Mouse (Mus musculus): ENCODE results near the gene Podxl. TPM values are rescaled to one million over a fixed set of nuclear protein-coding genes. Genes with fewer than 3 reads are reported as not detected.
A peak's percentile ranks its signal among the peaks of the same experiment; 100 is the strongest.

The Podxl gene
- polyA plus RNA-seq (2015; fragmentation: Nextera tagmentation; extraction: Ambion mirVana) = 13.4 and 14.1 TPM in 2 replicates

DNA sequence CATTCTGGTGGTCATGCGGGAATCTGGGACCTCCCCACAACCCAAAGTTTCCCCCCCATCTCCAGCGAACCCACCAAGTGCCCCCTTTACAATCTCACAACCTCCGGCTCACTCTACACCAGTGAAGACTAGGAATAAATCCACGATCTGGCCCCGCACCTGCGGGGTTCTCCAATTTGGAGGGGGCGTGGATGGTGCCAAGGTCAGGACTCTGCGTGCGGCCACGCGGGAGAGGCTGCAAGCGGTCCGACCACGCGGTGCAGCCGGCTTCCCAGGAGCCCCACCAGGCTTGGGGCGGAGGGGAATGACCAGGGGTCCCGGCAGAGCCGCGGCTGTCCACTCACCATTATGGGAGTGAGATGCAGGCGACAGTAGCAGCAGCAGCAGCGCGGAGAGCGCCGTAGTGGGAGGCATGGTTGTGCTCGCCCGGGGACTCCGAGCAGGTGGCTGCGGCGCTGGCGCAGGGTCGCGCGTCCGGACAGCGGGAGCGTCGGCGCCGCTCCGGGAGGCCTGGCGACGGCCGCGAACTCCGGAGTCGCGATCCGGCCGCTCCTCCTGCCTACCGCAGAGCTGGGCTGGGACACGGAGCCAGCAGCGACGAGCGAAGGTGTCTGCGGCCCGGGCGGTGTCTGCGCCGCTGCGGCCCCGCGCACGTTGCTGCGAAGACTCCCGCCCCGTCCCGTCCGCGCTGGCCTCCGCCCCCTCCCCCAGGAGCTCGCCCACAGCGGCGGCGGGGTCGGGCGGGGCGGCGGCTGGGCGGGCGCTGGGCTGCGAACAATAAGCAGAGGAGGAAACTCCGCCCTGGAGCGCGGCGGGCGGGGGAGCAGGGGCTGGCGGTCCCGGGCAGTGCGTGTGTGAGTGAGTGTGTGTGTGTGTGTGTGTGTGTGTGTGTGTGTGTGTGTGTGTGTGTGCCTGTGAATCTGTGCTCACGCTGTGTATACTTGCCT is at the start of gene Podxl:
TSS of gene Podxl (minus strand) at position 747 of the 947 bp plus-strand sequence.
- H3K27ac ChIP-seq = peak within 1 kb of the TSS; percentile 75
- peaks cover 59% of the 10 kb centered on the region for H3K4me1 ChIP-seq (replicated peaks)
- peak within 1 kb of the TSS; percentile 88 for H3K4me2 ChIP-seq
- 0 out of 2 replicates have a peak, but pooled peaks cover 7% of the 10 kb centered on the region for H3K27me3 ChIP-seq
- H3K9ac ChIP-seq = peak within 1 kb of the TSS; percentile 91
- ATAC-seq (ENCODE audit: low FRiP score) = peak; percentile 84
- WGBS = under 1% methylated on average over 76 of the region's 91 CpGs
- peak within 1 kb of the TSS; percentile 80 for H3K4me3 ChIP-seq
- no peaks in the 10 kb centered on the region for H3K36me3 ChIP-seq
- H3K9me3 ChIP-seq = no peaks in the 10 kb centered on the region

GRCm38 (mm10) chr6:31612560-31613270 is 48.9 kb upstream of the Podxl start:
- H3K4me3 ChIP-seq = no peak overlapping the region
- ATAC-seq (ENCODE audit: low FRiP score) = no peak
- no peak overlapping the region for H3K4me2 ChIP-seq
- H3K27me3 ChIP-seq = no peaks in the 10 kb centered on the region
- H3K4me1 ChIP-seq (replicated peaks) = no peaks in the 10 kb centered on the region
- WGBS = 84% methylated on average over 17 of the region's 17 CpGs
- no peaks in the 10 kb centered on the region for H3K36me3 ChIP-seq
- H3K9me3 ChIP-seq = no peaks in the 10 kb centered on the region
- H3K27ac ChIP-seq = no peak overlapping the region
- H3K9ac ChIP-seq = no peak overlapping the region

DNA sequence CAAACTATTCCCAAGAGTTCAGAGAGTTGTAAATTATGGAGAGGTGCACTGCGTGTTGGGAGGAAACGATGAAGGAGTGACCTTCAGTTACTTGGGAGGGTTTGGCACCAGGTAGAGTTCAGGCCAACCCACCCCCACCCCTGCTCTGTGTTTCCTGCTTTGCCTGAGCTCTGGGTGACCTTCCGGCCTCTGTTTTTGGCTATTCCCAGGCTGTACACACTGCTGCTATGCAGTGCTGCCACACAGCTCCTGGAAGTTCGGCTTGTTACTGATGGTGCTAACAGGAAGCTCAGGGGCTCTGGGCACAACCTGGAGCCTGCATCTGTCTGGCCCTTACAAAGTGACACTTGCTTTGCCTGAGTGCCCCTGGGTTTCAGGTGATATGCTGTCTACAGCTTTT is 42.6 kb upstream of the Podxl start:
- WGBS = 89% methylated on average over 4 of the region's 4 CpGs
- H3K4me2 ChIP-seq = no peak overlapping the region
- no peaks in the 10 kb centered on the region for H3K36me3 ChIP-seq
- no peak overlapping the region for H3K9ac ChIP-seq
- H3K4me3 ChIP-seq = no peak overlapping the region
- no peaks in the 10 kb centered on the region for H3K27me3 ChIP-seq
- ATAC-seq (ENCODE audit: low FRiP score) = no peak
- H3K27ac ChIP-seq = no peak overlapping the region
- no peaks in the 10 kb centered on the region for H3K9me3 ChIP-seq
- H3K4me1 ChIP-seq (replicated peaks) = peaks cover 6% of the 10 kb centered on the region

GRCm38 (mm10) chr6:31604629-31605265 is 41.0 kb upstream of the Podxl start:
- Histone ChIP-seq H3K9ac (no peak overlapping the region), H3K27ac (no peak overlapping the region), H3K36me3 (no peaks in the 10 kb centered on the region), H3K4me1 (replicated peaks) (peaks cover 21% of the 10 kb centered on the region), H3K9me3 (no peaks in the 10 kb centered on the region), H3K4me3 (no peak overlapping the region), H3K4me2 (no peak overlapping the region), H3K27me3 (no peaks in the 10 kb centered on the region)
- no peak for ATAC-seq (ENCODE audit: low FRiP score)
- 83% methylated on average over 7 of the region's 7 CpGs for WGBS

- no peaks in the 10 kb centered on the region for H3K36me3 ChIP-seq
- no peaks in the 10 kb centered on the region for H3K27me3 ChIP-seq
- H3K27ac ChIP-seq = no peak overlapping the region
- no peak overlapping the region for H3K4me3 ChIP-seq
- peaks cover 28% of the 10 kb centered on the region for H3K4me1 ChIP-seq (replicated peaks)
- no peaks in the 10 kb centered on the region for H3K9me3 ChIP-seq
- H3K9ac ChIP-seq = no peak overlapping the region
- WGBS = 94% methylated on average over 4 of the region's 4 CpGs
- ATAC-seq (ENCODE audit: low FRiP score) = no peak
- no peak overlapping the region for H3K4me2 ChIP-seq
Measured at GRCm38 (mm10) chr6:31602489-31602888, 38.7 kb upstream of the Podxl start.

- peak overlapping the region; percentile 13; the same call in 1 of the 2 replicates for H3K27ac ChIP-seq
Measured at GRCm38 (mm10) chr6:31601131-31601530, 37.4 kb upstream of the Podxl start.

GRCm38 (mm10) chr6:31599863-31600262 is 36.1 kb upstream of the Podxl start:
- no peaks in the 10 kb centered on the region for H3K27me3 ChIP-seq
- H3K36me3 ChIP-seq = no peaks in the 10 kb centered on the region
- ATAC-seq (ENCODE audit: low FRiP score) = no peak
- H3K27ac ChIP-seq = peak overlapping the region; percentile 48; the same call in 1 of the 2 replicates
- H3K4me3 ChIP-seq = no peak overlapping the region
- peaks cover 43% of the 10 kb centered on the region for H3K4me1 ChIP-seq (replicated peaks)
- H3K4me2 ChIP-seq = no peak overlapping the region
- WGBS = 16% methylated on average over 3 of the region's 3 CpGs
- no peaks in the 10 kb centered on the region for H3K9me3 ChIP-seq
- H3K9ac ChIP-seq = no peak overlapping the region

More at GRCm38 (mm10) chr6:31601131-31601530, 37.4 kb upstream of the Podxl start:
- no peaks in the 10 kb centered on the region for H3K36me3 ChIP-seq
- no peaks in the 10 kb centered on the region for H3K27me3 ChIP-seq
- H3K9ac ChIP-seq = no peak overlapping the region
- no peak for ATAC-seq (ENCODE audit: low FRiP score)
- WGBS = 12% methylated on average over 3 of the region's 3 CpGs
- H3K4me3 ChIP-seq = no peak overlapping the region
- no peaks in the 10 kb centered on the region for H3K9me3 ChIP-seq
- H3K4me1 ChIP-seq (replicated peaks) = peaks cover 42% of the 10 kb centered on the region
- no peak overlapping the region for H3K4me2 ChIP-seq

DNA sequence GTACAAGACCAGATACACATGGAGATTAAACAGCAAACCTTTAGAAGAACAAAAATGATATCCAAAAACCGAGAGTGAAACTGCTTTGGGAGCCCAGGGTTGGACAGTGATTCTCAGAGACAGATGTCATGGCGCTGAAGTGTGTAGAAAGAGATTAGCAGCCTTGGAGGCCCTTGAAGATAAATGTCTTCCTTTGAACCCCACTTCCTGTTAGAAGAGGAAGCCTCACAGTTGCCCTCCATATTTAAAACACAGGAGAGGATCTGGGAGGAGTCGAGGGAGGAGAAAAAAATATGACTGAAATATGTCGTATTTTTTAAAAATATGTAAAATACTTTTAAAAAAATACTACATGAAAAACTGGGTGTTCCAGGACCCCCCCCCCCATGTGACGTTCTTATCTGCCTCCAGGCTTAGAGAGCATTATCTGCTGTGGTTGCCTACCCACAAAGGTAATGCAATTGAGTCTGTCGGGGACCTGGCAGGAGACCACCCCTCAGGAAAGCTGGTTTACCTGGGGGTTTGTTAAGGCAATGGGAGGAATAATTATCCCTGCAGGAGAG is 34.6 kb upstream of the Podxl start:
- no peak for ATAC-seq (ENCODE audit: low FRiP score)
- Histone ChIP-seq H3K4me3 (no peak overlapping the region), H3K27ac (no peak overlapping the region), H3K36me3 (no peaks in the 10 kb centered on the region), H3K4me1 (replicated peaks) (peaks cover 43% of the 10 kb centered on the region), H3K9ac (no peak overlapping the region), H3K27me3 (no peaks in the 10 kb centered on the region), H3K4me2 (no peak overlapping the region), H3K9me3 (no peaks in the 10 kb centered on the region)
- 74% methylated on average over 6 of the region's 6 CpGs for WGBS

- H3K4me2 ChIP-seq = peak overlapping the region; percentile 38
- H3K9me3 ChIP-seq = no peaks in the 10 kb centered on the region
- no peaks in the 10 kb centered on the region for H3K27me3 ChIP-seq
- peak overlapping the region; percentile 49; the same call in 1 of the 2 replicates for H3K9ac ChIP-seq
- H3K36me3 ChIP-seq = no peaks in the 10 kb centered on the region
- no peak overlapping the region for H3K4me3 ChIP-seq
- WGBS = 20% methylated on average over 4 of the region's 4 CpGs
- H3K27ac ChIP-seq = peak overlapping the region; percentile 87
- H3K4me1 ChIP-seq (replicated peaks) = peaks cover 43% of the 10 kb centered on the region
- no peak; the same call in 1 of the 2 replicates for ATAC-seq (ENCODE audit: low FRiP score)
Measured at GRCm38 (mm10) chr6:31597136-31597460, 33.3 kb upstream of the Podxl start.

DNA sequence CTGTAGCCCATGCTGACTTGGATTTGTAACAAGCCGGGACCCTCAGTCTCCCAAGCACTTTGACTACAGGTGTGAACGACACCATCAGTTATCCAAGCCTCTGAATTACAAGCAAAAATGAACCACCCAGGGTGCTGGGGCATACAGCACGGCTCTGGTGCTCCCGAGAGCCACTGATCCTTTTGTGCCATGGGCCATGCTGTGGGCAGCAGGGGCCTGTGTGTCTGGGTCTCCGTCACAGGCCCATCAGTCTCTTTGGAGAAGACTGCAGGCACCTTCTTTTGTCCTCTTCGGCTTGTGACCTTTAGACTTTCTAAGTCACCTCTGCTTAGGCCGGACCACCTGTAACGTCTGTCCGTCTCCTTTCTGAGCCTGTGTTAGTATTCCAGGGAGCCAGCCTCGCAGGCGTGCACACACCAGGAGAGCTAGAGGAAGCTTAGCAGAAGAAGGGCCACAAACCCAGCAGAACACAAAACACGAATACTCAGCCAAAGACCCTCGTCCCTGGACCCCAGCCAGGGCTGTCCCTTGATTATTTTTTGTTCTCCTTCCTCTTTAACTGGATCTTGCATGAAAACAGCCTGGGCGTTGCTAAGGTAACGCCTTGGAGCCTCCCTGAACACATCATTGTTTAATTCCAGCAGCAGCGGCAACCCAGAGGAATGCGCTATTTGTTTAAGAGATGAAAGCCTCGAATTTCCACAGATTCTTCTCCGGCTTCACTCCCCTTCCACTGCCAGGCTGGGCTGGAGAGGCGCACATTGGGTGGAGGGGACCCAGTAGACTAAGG is 32.8 kb upstream of the Podxl start:
- WGBS = 8% methylated on average over 20 of the region's 20 CpGs
- peak; percentile 78 for ATAC-seq (ENCODE audit: low FRiP score)
- H3K9me3 ChIP-seq = no peaks in the 10 kb centered on the region
- no peak overlapping the region for H3K4me3 ChIP-seq
- H3K27me3 ChIP-seq = no peaks in the 10 kb centered on the region
- H3K9ac ChIP-seq = peak overlapping the region; percentile 49; the same call in 1 of the 2 replicates
- H3K27ac ChIP-seq = peak overlapping the region; percentile 87
- H3K4me1 ChIP-seq (replicated peaks) = peaks cover 38% of the 10 kb centered on the region
- H3K36me3 ChIP-seq = no peaks in the 10 kb centered on the region
- peak overlapping the region; percentile 38 for H3K4me2 ChIP-seq

DNA sequence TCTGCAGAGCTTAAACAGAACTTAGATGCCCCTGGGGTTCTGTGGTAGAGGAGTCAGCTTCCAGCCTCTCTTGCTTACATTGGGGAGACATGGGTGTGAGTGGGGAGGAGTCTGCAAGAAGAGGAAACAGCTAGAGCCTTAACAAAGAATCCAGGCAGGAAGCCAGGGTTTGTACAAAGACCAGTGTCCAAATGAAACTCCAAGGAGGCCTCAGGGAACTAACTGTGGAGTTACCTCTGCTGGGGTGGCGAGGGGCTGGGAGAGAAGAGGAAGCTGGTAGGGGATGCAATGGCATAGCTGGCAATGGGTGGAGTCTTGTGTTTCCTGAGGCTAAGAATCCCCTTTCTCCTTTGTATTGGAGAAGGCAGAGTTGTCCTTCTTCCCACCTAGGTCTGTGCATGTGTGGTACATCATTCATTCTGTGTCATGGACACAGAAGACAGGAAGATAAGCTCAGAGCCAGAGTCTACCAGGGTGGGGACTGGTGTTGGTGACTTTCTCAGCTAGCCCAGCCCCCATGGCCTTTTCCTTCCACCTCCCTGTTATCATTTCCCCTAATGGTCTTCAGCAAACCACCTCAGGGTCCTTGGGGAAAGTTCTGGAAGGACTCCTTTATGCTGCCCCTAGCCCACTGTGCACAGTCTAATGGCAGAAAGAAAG is 28.9 kb upstream of the Podxl start:
- ATAC-seq (ENCODE audit: low FRiP score) = no peak
- no peak overlapping the region for H3K27ac ChIP-seq
- no peak overlapping the region for H3K4me2 ChIP-seq
- H3K36me3 ChIP-seq = no peaks in the 10 kb centered on the region
- no peak overlapping the region for H3K9ac ChIP-seq
- H3K4me1 ChIP-seq (replicated peaks) = peaks cover 17% of the 10 kb centered on the region
- 69% methylated on average over 1 of the region's 1 CpGs for WGBS
- no peak overlapping the region for H3K4me3 ChIP-seq
- H3K27me3 ChIP-seq = no peaks in the 10 kb centered on the region
- no peaks in the 10 kb centered on the region for H3K9me3 ChIP-seq
